Mouse (Mus musculus): ENCODE data around the gene C130032M10Rik. TPM values are rescaled to one million over a fixed set of nuclear protein-coding genes. Genes with fewer than 3 reads are reported as not detected.
"Not testable (repeated sequence)": the region's sequence is repeated elsewhere in the genome, so short reads cannot be mapped to it uniquely, and the experiment has no call there.

Gene C130032M10Rik
- polyA plus RNA-seq, 1 experiment from 2014 or later = 0.54 TPM

- Histone ChIP-seq H3K4me3 (ENCODE audit: low read depth, low read length) (no peak overlapping the region), H3K36me3 (ENCODE audit: control insufficient read depth, insufficient read depth, low read length) (no peaks in the 10 kb centered on the region), H3K27me3 (ENCODE audit: control insufficient read depth, insufficient read depth, low read length) (no peaks in the 10 kb centered on the region), H3K4me2 (no peak overlapping the region), H3K4me1 (ENCODE audit: control insufficient read depth, insufficient read depth, low read length) (peaks cover 7% of the 10 kb centered on the region), H3K27ac (ENCODE audit: low read depth, low read length) (no peak overlapping the region), H3K9ac (ENCODE audit: low read depth, low read length) (no peak overlapping the region), H3K9me3 (replicated peaks; ENCODE audit: control insufficient read depth, low read length) (no peaks in the 10 kb centered on the region)
- 67% methylated on average over 4 of the region's 4 CpGs for WGBS (ENCODE audit: insufficient replicate concordance)
- no peak for ATAC-seq (replicated peaks; ENCODE audit: insufficient number of reproducible peaks, low FRiP score, low TSS enrichment)
Measured at GRCm38 (mm10) chr9:114506564-114506963, 8.9 kb upstream of the C130032M10Rik start.

- ATAC-seq (replicated peaks; ENCODE audit: insufficient number of reproducible peaks, low FRiP score, low TSS enrichment) = no peak
- WGBS (ENCODE audit: insufficient replicate concordance) = 88% methylated on average over 9 of the region's 9 CpGs
- Histone ChIP-seq H3K27ac (ENCODE audit: low read depth, low read length) (no peak overlapping the region), H3K4me1 (ENCODE audit: control insufficient read depth, insufficient read depth, low read length) (peaks cover 7% of the 10 kb centered on the region), H3K9me3 (replicated peaks; ENCODE audit: control insufficient read depth, low read length) (no peaks in the 10 kb centered on the region), H3K9ac (ENCODE audit: low read depth, low read length) (no peak overlapping the region), H3K4me2 (no peak overlapping the region), H3K27me3 (ENCODE audit: control insufficient read depth, insufficient read depth, low read length) (no peaks in the 10 kb centered on the region), H3K36me3 (ENCODE audit: control insufficient read depth, insufficient read depth, low read length) (peaks cover 2% of the 10 kb centered on the region; the same call in 1 of the 2 replicates), H3K4me3 (ENCODE audit: low read depth, low read length) (no peak overlapping the region)
Measured at GRCm38 (mm10) chr9:114507421-114507820, 8.1 kb upstream of the C130032M10Rik start.

- H3K36me3 ChIP-seq (ENCODE audit: control insufficient read depth, insufficient read depth, low read length) = peaks cover 20% of the 10 kb centered on the region
- peaks cover 7% of the 10 kb centered on the region for H3K9me3 ChIP-seq (replicated peaks; ENCODE audit: control insufficient read depth, low read length)
- H3K4me1 ChIP-seq (ENCODE audit: control insufficient read depth, insufficient read depth, low read length) = no peaks in the 10 kb centered on the region
- H3K4me3 ChIP-seq (ENCODE audit: low read depth, low read length) = no peak overlapping the region
- ATAC-seq (replicated peaks; ENCODE audit: insufficient number of reproducible peaks, low FRiP score, low TSS enrichment) = no peak
- H3K9ac ChIP-seq (ENCODE audit: low read depth, low read length) = no peak overlapping the region
- no peaks in the 10 kb centered on the region for H3K27me3 ChIP-seq (ENCODE audit: control insufficient read depth, insufficient read depth, low read length)
- H3K4me2 ChIP-seq = no peak overlapping the region
- no peak overlapping the region for H3K27ac ChIP-seq (ENCODE audit: low read depth, low read length)
- WGBS (ENCODE audit: insufficient replicate concordance) = 89% methylated on average over 9 of the region's 9 CpGs
Measured at GRCm38 (mm10) chr9:114509785-114510184, 5.7 kb upstream of the C130032M10Rik start.

- peaks cover 7% of the 10 kb centered on the region for H3K9me3 ChIP-seq (replicated peaks; ENCODE audit: control insufficient read depth, low read length)
- no peak for ATAC-seq (replicated peaks; ENCODE audit: insufficient number of reproducible peaks, low FRiP score, low TSS enrichment)
- 94% methylated on average over 21 of the region's 21 CpGs for WGBS (ENCODE audit: insufficient replicate concordance)
Measured at GRCm38 (mm10) chr9:114512831-114513230, 2.7 kb upstream of the C130032M10Rik start.

GRCm38 (mm10) chr9:114517924-114518497, 2.5 kb downstream of the C130032M10Rik start:
- Histone ChIP-seq H3K9me3 (replicated peaks; ENCODE audit: control insufficient read depth, low read length) (peaks cover 3% of the 10 kb centered on the region; the same call in 1 of the 2 replicates), H3K9ac (ENCODE audit: low read depth, low read length) (0 out of 2 replicates have a peak overlapping the region, but pooled peaks have one; percentile 50), H3K27ac (ENCODE audit: low read depth, low read length) (no peak overlapping the region), H3K4me3 (ENCODE audit: low read depth, low read length) (no peak overlapping the region), H3K27me3 (ENCODE audit: control insufficient read depth, insufficient read depth, low read length) (no peaks in the 10 kb centered on the region), H3K36me3 (ENCODE audit: control insufficient read depth, insufficient read depth, low read length) (peaks cover 12% of the 10 kb centered on the region), H3K4me1 (ENCODE audit: control insufficient read depth, insufficient read depth, low read length) (peaks cover 11% of the 10 kb centered on the region), H3K4me2 (no peak overlapping the region)
- ATAC-seq (replicated peaks; ENCODE audit: insufficient number of reproducible peaks, low FRiP score, low TSS enrichment) = no peak
- 74% methylated on average over 13 of the region's 13 CpGs for WGBS (ENCODE audit: insufficient replicate concordance)

More at GRCm38 (mm10) chr9:114512831-114513230, 2.7 kb upstream of the C130032M10Rik start:
- Histone ChIP-seq H3K27me3 (ENCODE audit: control insufficient read depth, insufficient read depth, low read length) (no peaks in the 10 kb centered on the region), H3K4me3 (ENCODE audit: low read depth, low read length) (no peak overlapping the region), H3K36me3 (ENCODE audit: control insufficient read depth, insufficient read depth, low read length) (peaks cover 20% of the 10 kb centered on the region), H3K4me1 (ENCODE audit: control insufficient read depth, insufficient read depth, low read length) (peaks cover 11% of the 10 kb centered on the region), H3K4me2 (no peak overlapping the region), H3K9ac (ENCODE audit: low read depth, low read length) (no peak overlapping the region), H3K27ac (ENCODE audit: low read depth, low read length) (no peak overlapping the region)

- Histone ChIP-seq H3K9me3 (replicated peaks; ENCODE audit: control insufficient read depth, low read length) (no peaks in the 10 kb centered on the region), H3K27me3 (ENCODE audit: control insufficient read depth, insufficient read depth, low read length) (no peaks in the 10 kb centered on the region), H3K36me3 (ENCODE audit: control insufficient read depth, insufficient read depth, low read length) (peaks cover 2% of the 10 kb centered on the region), H3K4me3 (ENCODE audit: low read depth, low read length) (no peak overlapping the region), H3K27ac (ENCODE audit: low read depth, low read length) (no peak overlapping the region), H3K9ac (ENCODE audit: low read depth, low read length) (no peak overlapping the region), H3K4me2 (no peak overlapping the region), H3K4me1 (ENCODE audit: control insufficient read depth, insufficient read depth, low read length) (peaks cover 11% of the 10 kb centered on the region)
- no peak for ATAC-seq (replicated peaks; ENCODE audit: insufficient number of reproducible peaks, low FRiP score, low TSS enrichment)
- WGBS (ENCODE audit: insufficient replicate concordance) = 69% methylated on average over 9 of the region's 9 CpGs
Measured at GRCm38 (mm10) chr9:114518812-114519477, 3.4 kb downstream of the C130032M10Rik start.

- H3K4me3 ChIP-seq (ENCODE audit: low read depth, low read length); H3K27me3 ChIP-seq (ENCODE audit: control insufficient read depth, insufficient read depth, low read length); H3K9ac ChIP-seq (ENCODE audit: low read depth, low read length); H3K4me1 ChIP-seq (ENCODE audit: control insufficient read depth, insufficient read depth, low read length); H3K9me3 ChIP-seq (replicated peaks; ENCODE audit: control insufficient read depth, low read length); H3K27ac ChIP-seq (ENCODE audit: low read depth, low read length); H3K36me3 ChIP-seq (ENCODE audit: control insufficient read depth, insufficient read depth, low read length); ATAC-seq (replicated peaks; ENCODE audit: insufficient number of reproducible peaks, low FRiP score, low TSS enrichment); H3K4me2 ChIP-seq: not testable (repeated sequence)
- WGBS (ENCODE audit: insufficient replicate concordance) = 61% methylated on average over 4 of the region's 4 CpGs
Measured at GRCm38 (mm10) chr9:114520529-114520928, 5.0 kb downstream of the C130032M10Rik start.

GRCm38 (mm10) chr9:114522041-114522440, 6.5 kb downstream of the C130032M10Rik start:
- H3K9me3 ChIP-seq (replicated peaks; ENCODE audit: control insufficient read depth, low read length) = no peaks in the 10 kb centered on the region
- no peak overlapping the region for H3K4me3 ChIP-seq (ENCODE audit: low read depth, low read length)
- no peak overlapping the region for H3K4me2 ChIP-seq
- 53% methylated on average over 5 of the region's 5 CpGs for WGBS (ENCODE audit: insufficient replicate concordance)
- no peak for ATAC-seq (replicated peaks; ENCODE audit: insufficient number of reproducible peaks, low FRiP score, low TSS enrichment)
- no peaks in the 10 kb centered on the region for H3K27me3 ChIP-seq (ENCODE audit: control insufficient read depth, insufficient read depth, low read length)
- no peak overlapping the region for H3K9ac ChIP-seq (ENCODE audit: low read depth, low read length)
- peaks cover 17% of the 10 kb centered on the region for H3K4me1 ChIP-seq (ENCODE audit: control insufficient read depth, insufficient read depth, low read length)
- no peak overlapping the region for H3K27ac ChIP-seq (ENCODE audit: low read depth, low read length)
- H3K36me3 ChIP-seq (ENCODE audit: control insufficient read depth, insufficient read depth, low read length) = no peaks in the 10 kb centered on the region

- Histone ChIP-seq H3K4me2 (no peak overlapping the region), H3K9me3 (replicated peaks; ENCODE audit: control insufficient read depth, low read length) (no peaks in the 10 kb centered on the region), H3K27me3 (ENCODE audit: control insufficient read depth, insufficient read depth, low read length) (no peaks in the 10 kb centered on the region), H3K36me3 (ENCODE audit: control insufficient read depth, insufficient read depth, low read length) (no peaks in the 10 kb centered on the region), H3K4me3 (ENCODE audit: low read depth, low read length) (no peak overlapping the region), H3K27ac (ENCODE audit: low read depth, low read length) (no peak overlapping the region), H3K4me1 (ENCODE audit: control insufficient read depth, insufficient read depth, low read length) (peaks cover 18% of the 10 kb centered on the region), H3K9ac (ENCODE audit: low read depth, low read length) (no peak overlapping the region)
- WGBS (ENCODE audit: insufficient replicate concordance) = 88% methylated on average over 9 of the region's 9 CpGs
- ATAC-seq (replicated peaks; ENCODE audit: insufficient number of reproducible peaks, low FRiP score, low TSS enrichment) = no peak
Measured at GRCm38 (mm10) chr9:114522501-114522900, 7.0 kb downstream of the C130032M10Rik start.

All from heart, embryonic 11.5 days (tissue).